Mouse (Mus musculus) MEL (cell line): ENCODE data around the gene Tesk2. TPM values are rescaled to one million over a fixed set of nuclear protein-coding genes. Genes with fewer than 3 reads are reported as not detected.

ENCODE experiments used
- DNase-seq: peaks from one replicate; pipeline ENCODE4 v3.0.0; 2011; ENCODE audit warnings: low read depth, low spot score
- H3K27ac ChIP-seq: 2 replicates; pipeline ENCODE4 v1.5.1; 2012; ENCODE audit warnings: low read depth, mild to moderate bottlenecking, control low read depth, low read length, moderate library complexity; ENCODE audit not compliant: control insufficient read depth
- H3K27me3 ChIP-seq, 2 experiments: fragments of 150-350 bp in 1 of 2; sonication (generic) in 1 of 2; 2 replicates each; pipeline ENCODE4 v1.6.1; 2012; ENCODE audit warnings: low read length in 2 of 2, mild to moderate bottlenecking in 2 of 2, improper control_type of control experiment in 1 of 2, moderate library complexity in 1 of 2; ENCODE audit not compliant: insufficient read depth in 2 of 2, control insufficient read depth in 1 of 2
- H3K36me3 ChIP-seq, 2 experiments: 2 replicates each; pipeline ENCODE4 v1.6.1; 2012 to 2014; ENCODE audit warnings: low read length in 2 of 2, improper control_type of control experiment in 1 of 2, inconsistent platforms in 1 of 2, mild to moderate bottlenecking in 1 of 2; ENCODE audit not compliant: insufficient read depth in 2 of 2, control insufficient read depth in 1 of 2
- H3K4me1 ChIP-seq, 2 experiments: fragments of 150-350 bp in 1 of 2; sonication (generic) in 1 of 2; 2 replicates each; pipeline ENCODE4 v1.6.1; 2012; ENCODE audit warnings: low read length in 2 of 2, improper control_type of control experiment in 1 of 2, mild to moderate bottlenecking in 1 of 2; ENCODE audit not compliant: insufficient read depth in 2 of 2, control insufficient read depth in 1 of 2
- H3K4me3 ChIP-seq, 2 experiments: fragments of 150-350 bp in 1 of 2; sonication (generic) in 1 of 2; 2 replicates each; pipeline ENCODE4 v1.5.1; 2012; ENCODE audit warnings: low read depth in 2 of 2, low read length in 2 of 2, mild to moderate bottlenecking in 2 of 2, moderate library complexity in 2 of 2, control low read depth in 1 of 2, improper control_type of control experiment in 1 of 2; ENCODE audit not compliant: control insufficient read depth in 1 of 2, insufficient read depth in 1 of 2
- H3K79me2 ChIP-seq: 2 replicates; pipeline ENCODE4 v1.6.1; 2012; ENCODE audit warnings: mild to moderate bottlenecking, low read length, moderate library complexity; ENCODE audit not compliant: control insufficient read depth, poor library complexity, insufficient read depth
- H3K9ac ChIP-seq: 2 replicates; pipeline ENCODE4 v1.6.1; 2012; ENCODE audit warnings: low read depth, mild to moderate bottlenecking, control low read depth, low read length, moderate library complexity; ENCODE audit not compliant: control insufficient read depth, poor library complexity, severe bottlenecking
- H3K9me3 ChIP-seq: fragments of 150-350 bp; sonication (generic); replicated peaks from 2 replicates; pipeline ENCODE4 v1.6.1; 2012; ENCODE audit warnings: mild to moderate bottlenecking, low read length, improper control_type of control experiment, moderate library complexity; ENCODE audit not compliant: insufficient read depth
- CHD1 ChIP-seq: IDR thresholded peaks from 2 replicates; pipeline ENCODE4 v1.6.1; 2012; ENCODE audit warnings: low read depth, mild to moderate bottlenecking, inconsistent platforms, low read length, improper control_type of control experiment
- EP300 ChIP-seq, 2 experiments: IDR thresholded peaks; 2 replicates each; pipeline ENCODE4 v1.6.1; 2011; ENCODE audit warnings: improper control_type of control experiment in 2 of 2, low read length in 2 of 2, low read depth in 1 of 2, mild to moderate bottlenecking in 1 of 2
- ETS1 ChIP-seq: IDR thresholded peaks from 2 replicates; pipeline ENCODE4 v1.6.1; 2012; ENCODE audit warnings: low read depth, mild to moderate bottlenecking, inconsistent platforms, low read length, improper control_type of control experiment, moderate library complexity
- HCFC1 ChIP-seq: IDR thresholded peaks from 2 replicates; pipeline ENCODE4 v1.6.1; 2012; ENCODE audit warnings: low read depth, mild to moderate bottlenecking, inconsistent platforms, low read length, improper control_type of control experiment, moderate library complexity
- KAT2A ChIP-seq: conservative IDR thresholded peaks from 2 replicates; pipeline ENCODE4 v1.6.1; 2012; ENCODE audit warnings: low read depth, low read length, improper control_type of control experiment, inconsistent platforms
- MAZ ChIP-seq: IDR thresholded peaks from 2 replicates; pipeline ENCODE4 v1.6.1; 2012; ENCODE audit warnings: low read depth, mild to moderate bottlenecking, inconsistent platforms, low read length, improper control_type of control experiment
- MXI1 ChIP-seq: IDR thresholded peaks from 2 replicates; pipeline ENCODE4 v1.6.1; 2011; ENCODE audit warnings: mild to moderate bottlenecking, low read depth, low read length, improper control_type of control experiment
- NRF1 ChIP-seq: IDR thresholded peaks from 2 replicates; pipeline ENCODE4 v1.6.1; 2014; ENCODE audit warnings: low read depth, mild to moderate bottlenecking, inconsistent platforms, low read length, improper control_type of control experiment, moderate library complexity; ENCODE audit not compliant: poor library complexity, insufficient read depth, severe bottlenecking
- RCOR1 ChIP-seq: IDR thresholded peaks from 2 replicates; pipeline ENCODE4 v1.6.1; 2012; ENCODE audit warnings: low read depth, mild to moderate bottlenecking, inconsistent platforms, low read length, improper control_type of control experiment
- TBP ChIP-seq: IDR thresholded peaks from 2 replicates; pipeline ENCODE4 v1.8.0; 2011; ENCODE audit warnings: low read depth, low read length, improper control_type of control experiment
- TCF12 ChIP-seq: IDR thresholded peaks from 2 replicates; pipeline ENCODE4 v1.6.1; 2014; ENCODE audit warnings: low read depth, mild to moderate bottlenecking, inconsistent platforms, low read length, improper control_type of control experiment, moderate library complexity
- ZMIZ1 ChIP-seq: IDR thresholded peaks from 2 replicates; pipeline ENCODE4 v1.6.1; 2012; ENCODE audit warnings: low read depth, mild to moderate bottlenecking, inconsistent platforms, low read length, improper control_type of control experiment, moderate library complexity
- polyA plus RNA-seq, 2 experiments: library from polyadenylated mRNA; stranded (reverse) in 1 of 2; unstranded in 1 of 2; fragments of >175 nt in 1 of 2; fragments of >200 nt in 1 of 2; gene quantifications; 2 replicates each; pipeline versions ENCODE4 v1.2.1 to v1.2.4; 2012; ENCODE audit warnings: low replicate concordance in 2 of 2, low read depth in 1 of 2; ENCODE audit not compliant: insufficient read length in 2 of 2, insufficient read depth in 1 of 2, missing spikeins in 1 of 2
- total RNA-seq: library from RNA; depleted of rRNA; stranded (reverse); fragments of 300-350 nt; gene quantifications from 2 replicates; pipeline ENCODE4 v1.2.3, GENCODE M21; 2012

Tesk2 gene
- total and polyA plus RNA-seq, 3 experiments, result 2.3 to 3.3 TPM; not detected in 1

DNA sequence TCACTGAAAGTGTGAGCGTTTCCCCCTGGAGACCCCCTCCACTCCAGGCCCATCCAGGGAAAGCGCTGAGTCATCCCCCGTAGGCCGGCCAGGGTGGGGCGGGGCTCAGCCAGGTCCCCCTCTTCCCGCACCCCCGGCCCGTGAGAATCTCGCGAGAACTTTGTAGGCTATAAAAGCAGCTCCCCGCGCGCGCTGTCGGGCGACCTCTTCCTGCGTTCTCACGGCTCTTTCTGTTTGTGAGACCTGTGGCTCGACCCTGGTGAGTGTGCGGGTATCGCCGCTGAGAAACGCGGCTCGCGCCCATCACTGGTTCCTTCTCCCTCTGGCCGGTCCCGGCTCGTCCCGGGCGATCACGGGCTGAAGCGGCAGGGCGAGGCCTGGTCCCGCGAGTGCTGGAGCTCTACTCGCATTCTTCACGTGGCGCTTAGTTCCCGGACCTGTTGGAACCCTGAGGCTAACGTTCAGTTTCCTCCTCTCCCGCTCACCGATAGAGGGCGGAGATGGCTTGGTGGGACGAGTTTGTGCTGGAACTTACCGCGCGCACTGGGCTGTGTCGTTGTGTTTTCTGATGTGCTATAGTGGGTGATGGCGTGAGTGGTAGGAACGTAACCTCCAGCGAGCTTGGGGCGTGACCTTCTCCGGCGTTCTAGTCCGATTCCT, 35.2 kb upstream of the Tesk2 start, which contains the start of gene Prdx1 (continued):
- TF ChIP-seq MAZ (peak; percentile 95), HCFC1 (peak; percentile 77), NRF1 (no peak)

GRCm38 (mm10) chr4:116687041-116687440, 33.7 kb upstream of the Tesk2 start:
- Histone ChIP-seq H3K27me3 (no peaks in the 10 kb centered on the region), H3K9ac (peak overlapping the region; percentile 87), H3K9me3 (no peaks in the 10 kb centered on the region), H3K4me1 (peaks cover 7 to 33% of the 10 kb centered on the region in 2 experiments), H3K27ac (no peak overlapping the region), H3K4me3 (peak overlapping the region; percentile 55 to 87), H3K36me3 (peaks cover 20 to 60% of the 10 kb centered on the region in 2 experiments), H3K79me2 (peaks cover 45% of the 10 kb centered on the region)
- no peak for DNase-seq
- TF ChIP-seq KAT2A (no peak), ETS1 (no peak), MAZ (no peak)

DNA sequence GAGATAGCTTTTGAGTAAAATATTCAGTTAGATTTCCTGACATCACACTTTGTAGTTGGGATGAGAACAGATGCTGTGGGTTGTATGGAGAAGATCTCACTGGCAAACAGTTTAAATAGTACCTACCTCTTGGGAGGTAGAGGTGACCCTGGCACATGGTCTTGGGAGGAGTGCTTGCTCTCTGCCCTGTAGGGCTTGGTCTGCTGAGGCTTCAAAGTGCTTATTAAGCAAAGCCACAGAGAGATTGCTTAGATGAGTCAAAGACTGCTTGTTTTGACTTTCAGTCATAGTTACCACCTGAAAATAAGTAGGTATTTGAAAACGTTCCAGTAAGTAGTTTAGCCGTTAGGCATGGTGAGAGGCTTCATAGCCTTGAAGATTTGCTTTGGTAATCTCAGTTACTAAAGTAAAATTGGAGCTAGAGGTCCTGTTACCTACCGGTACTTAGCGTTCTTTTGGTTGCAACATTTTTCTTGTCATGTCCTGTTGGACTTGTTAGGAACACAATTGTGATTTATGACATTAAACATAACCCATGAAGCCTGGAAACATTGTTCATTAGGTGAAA, 31.4 kb upstream of the Tesk2 start:
- Histone ChIP-seq H3K4me3 (no peak overlapping the region), H3K79me2 (peaks cover 47% of the 10 kb centered on the region), H3K4me1 (peaks cover 2 to 21% of the 10 kb centered on the region in 2 experiments), H3K9ac (no peak overlapping the region), H3K27ac (no peak overlapping the region), H3K9me3 (no peaks in the 10 kb centered on the region), H3K27me3 (no peaks in the 10 kb centered on the region), H3K36me3 (peaks cover 33 to 47% of the 10 kb centered on the region in 2 experiments)
- no peak for DNase-seq
- TF ChIP-seq CHD1 (no peak), HCFC1 (no peak), TCF12 (no peak), ZMIZ1 (no peak), MAZ (no peak), TBP (no peak), NRF1 (no peak), RCOR1 (no peak)

- peaks cover 2 to 9% of the 10 kb centered on the region in 2 experiments; a peak in 1 of 4 replicates for H3K4me1 ChIP-seq
- no peak for DNase-seq
- no peak overlapping the region for H3K9ac ChIP-seq
- H3K79me2 ChIP-seq, result peaks cover 34% of the 10 kb centered on the region
- peaks cover 45 to 49% of the 10 kb centered on the region in 2 experiments for H3K36me3 ChIP-seq
- no peak overlapping the region for H3K4me3 ChIP-seq
- H3K27me3 ChIP-seq, result no peaks in the 10 kb centered on the region
- H3K27ac ChIP-seq, result no peak overlapping the region
- TF ChIP-seq ETS1 (no peak), EP300 (IDR thresholded peaks at IDR 0.05; ENCODE audit: low read depth in 1 of 2, low read length in 2 of 2) (no peak), HCFC1 (no peak), MXI1 (no peak)
- no peaks in the 10 kb centered on the region for H3K9me3 ChIP-seq
Observed at GRCm38 (mm10) chr4:116692146-116692545, 28.6 kb upstream of the Tesk2 start.
